Mouse (Mus musculus) G1E (cell line): ENCODE measurements around the gene Lrrc52. TPM values are rescaled to one million over a fixed set of nuclear protein-coding genes. Genes with fewer than 3 reads are reported as not detected.

Source experiments
- ATAC-seq: 2 replicates; pipeline ENCODE4 v1.8.0; 2016; ENCODE audit warnings: mild to moderate bottlenecking; ENCODE audit not compliant: insufficient number of reproducible peaks, poor library complexity, low FRiP score, severe bottlenecking; ENCODE audit errors: extremely low read depth
- DNase-seq: peaks from one replicate; pipeline ENCODE4 v3.0.0; 2012; ENCODE audit warnings: low spot score
- H3K27me3 ChIP-seq: 2 replicates; pipeline ENCODE4 v1.6.1; 2012; ENCODE audit warnings: mild to moderate bottlenecking, low read length, inconsistent platforms; ENCODE audit not compliant: insufficient read depth
- H3K36me3 ChIP-seq: replicated peaks from 2 replicates; pipeline ENCODE3; 2012; ENCODE audit warnings: mild to moderate bottlenecking, inconsistent platforms
- H3K4me1 ChIP-seq: 2 replicates; pipeline ENCODE4 v1.6.1; 2012; ENCODE audit warnings: low read depth, low read length, inconsistent platforms, mixed read lengths; ENCODE audit not compliant: insufficient read depth
- H3K4me3 ChIP-seq: 2 replicates; pipeline ENCODE4 v1.5.1; 2012; ENCODE audit warnings: low read depth, mild to moderate bottlenecking, inconsistent platforms, low read length, moderate library complexity, mixed read lengths
- H3K9me3 ChIP-seq: replicated peaks from 2 replicates; pipeline ENCODE4 v1.6.1; 2012; ENCODE audit warnings: inconsistent platforms
- CTCF ChIP-seq: IDR thresholded peaks from 2 replicates; pipeline ENCODE4 v1.5.1; 2012; ENCODE audit warnings: low read depth, low read length, inconsistent platforms, mixed read lengths
- GATA1 ChIP-seq: IDR thresholded peaks from 2 replicates; pipeline ENCODE4 v1.6.1; 2012; ENCODE audit warnings: borderline replicate concordance, low read length, inconsistent platforms, mixed read lengths
- GATA2 ChIP-seq: IDR thresholded peaks from 2 replicates; pipeline ENCODE4 v1.6.1; 2012; ENCODE audit warnings: low read depth, low read length, inconsistent platforms, borderline replicate concordance
- POLR2AphosphoS5 ChIP-seq: IDR thresholded peaks from 2 replicates; pipeline ENCODE4 v1.6.1; 2012; ENCODE audit warnings: low read depth, low read length, inconsistent platforms; ENCODE audit not compliant: insufficient replicate concordance
- TAL1 ChIP-seq: conservative IDR thresholded peaks from 2 replicates; pipeline ENCODE4 v1.6.1; 2012; ENCODE audit warnings: low read depth, low read length, inconsistent platforms, mixed read lengths
- polyA plus RNA-seq: library from polyadenylated mRNA; stranded (reverse); fragments of >175 nt; gene quantifications from 2 replicates; pipeline ENCODE4 v1.2.3, GENCODE M21; 2012
- total RNA-seq, 2 experiments: library from RNA; stranded (forward) in 1 of 2; stranded (reverse) in 1 of 2; fragments of 200-1000 nt in 1 of 2; fragments of >200 nt in 1 of 2; fragmentation: Nextera tagmentation in 1 of 2; gene quantifications; 2 replicates each; pipeline ENCODE4 v1.2.3; 2014 to 2017

Gene Lrrc52
- total and polyA plus RNA-seq, 3 experiments = 0.27 TPM; not detected in 2

- Histone ChIP-seq H3K36me3 (no peaks in the 10 kb centered on the region), H3K27me3 (no peaks in the 10 kb centered on the region), H3K9me3 (no peaks in the 10 kb centered on the region), H3K4me1 (no peaks in the 10 kb centered on the region), H3K4me3 (no peak overlapping the region)
- DNase-seq (no peak), ATAC-seq (no peak)
- no peak for TF ChIP-seq GATA1
- no peak for TF ChIP-seq TAL1
- no peak for TF ChIP-seq CTCF
These were observed 9.3 kb downstream of the Lrrc52 start for GRCm38 (mm10) chr1:167457311-167457710.

- ATAC-seq (no peak), DNase-seq (no peak)
- TF ChIP-seq GATA1 = no peak
- Histone ChIP-seq H3K4me3 (no peak overlapping the region), H3K9me3 (no peaks in the 10 kb centered on the region), H3K36me3 (no peaks in the 10 kb centered on the region), H3K4me1 (no peaks in the 10 kb centered on the region), H3K27me3 (no peaks in the 10 kb centered on the region)
These were observed 13.5 kb downstream of the Lrrc52 start for GRCm38 (mm10) chr1:167453048-167453447.

- DNase-seq (no peak), ATAC-seq (no peak)
- Histone ChIP-seq H3K27me3 (no peaks in the 10 kb centered on the region), H3K36me3 (no peaks in the 10 kb centered on the region), H3K4me3 (no peak overlapping the region), H3K9me3 (no peaks in the 10 kb centered on the region), H3K4me1 (no peaks in the 10 kb centered on the region)
- TF ChIP-seq GATA1 = no peak
- TF ChIP-seq CTCF = no peak
These were observed 14.1 kb downstream of the Lrrc52 start for GRCm38 (mm10) chr1:167452456-167452855.

GRCm38 (mm10) chr1:167448598-167448997 lies 18.0 kb downstream of the Lrrc52 start:
- Histone ChIP-seq H3K9me3 (no peaks in the 10 kb centered on the region), H3K4me1 (no peaks in the 10 kb centered on the region), H3K36me3 (no peaks in the 10 kb centered on the region), H3K4me3 (no peak overlapping the region), H3K27me3 (no peaks in the 10 kb centered on the region)
- TF ChIP-seq CTCF (no peak), POLR2AphosphoS5 (no peak), TAL1 (no peak), GATA2 (no peak), GATA1 (no peak)
- ATAC-seq (no peak), DNase-seq (no peak)

- no peak for DNase-seq
- Histone ChIP-seq H3K36me3 (no peaks in the 10 kb centered on the region), H3K9me3 (no peaks in the 10 kb centered on the region), H3K4me1 (no peaks in the 10 kb centered on the region), H3K27me3 (no peaks in the 10 kb centered on the region), H3K4me3 (no peak overlapping the region)
- TF ChIP-seq TAL1 (no peak), GATA1 (no peak), GATA2 (no peak), CTCF (no peak), POLR2AphosphoS5 (no peak)
- ATAC-seq = no peak
These were observed 18.5 kb downstream of the Lrrc52 start for GRCm38 (mm10) chr1:167448088-167448487.

GRCm38 (mm10) chr1:167446516-167446915 lies 20.1 kb downstream of the Lrrc52 start:
- Histone ChIP-seq H3K27me3 (no peaks in the 10 kb centered on the region), H3K4me1 (no peaks in the 10 kb centered on the region), H3K36me3 (no peaks in the 10 kb centered on the region), H3K9me3 (no peaks in the 10 kb centered on the region), H3K4me3 (no peak overlapping the region)
- no peak for TF ChIP-seq GATA1
- no peak for TF ChIP-seq CTCF
- no peak for TF ChIP-seq POLR2AphosphoS5
- no peak for TF ChIP-seq GATA2
- no peak for TF ChIP-seq TAL1
- ATAC-seq = no peak
- no peak for DNase-seq

- Histone ChIP-seq H3K9me3 (no peaks in the 10 kb centered on the region), H3K36me3 (no peaks in the 10 kb centered on the region), H3K27me3 (no peaks in the 10 kb centered on the region), H3K4me3 (no peak overlapping the region), H3K4me1 (no peaks in the 10 kb centered on the region)
- ATAC-seq = no peak
- no peak for DNase-seq
- TF ChIP-seq GATA1 (no peak), GATA2 (no peak), TAL1 (no peak), POLR2AphosphoS5 (no peak), CTCF (no peak)
These were observed 21.4 kb downstream of the Lrrc52 start for GRCm38 (mm10) chr1:167445167-167445566.
